Mouse (Mus musculus) bone marrow macrophage, adult 2 months (primary cell): Measurements from ENCODE around the gene Msi2. TPM values are rescaled to one million over a fixed set of nuclear protein-coding genes. Genes with fewer than 3 reads are reported as not detected.

Experiments
- H3K27ac ChIP-seq: 2 replicates; pipeline ENCODE4 v1.5.1; 2012; ENCODE audit warnings: low read depth, low read length; ENCODE audit not compliant: insufficient read depth
- H3K4me1 ChIP-seq: 2 replicates; pipeline ENCODE4 v1.6.1; 2012; ENCODE audit warnings: low read length; ENCODE audit not compliant: control insufficient read depth, insufficient read depth
- H3K4me3 ChIP-seq: 2 replicates; pipeline ENCODE4 v1.5.1; 2012; ENCODE audit warnings: mild to moderate bottlenecking, low read length, moderate library complexity; ENCODE audit not compliant: insufficient read depth
- CTCF ChIP-seq: IDR thresholded peaks from 2 replicates; pipeline ENCODE4 v1.5.1; 2012; ENCODE audit warnings: low read depth, mild to moderate bottlenecking, low read length, moderate library complexity
- POLR2A ChIP-seq: IDR thresholded peaks from 2 replicates; pipeline ENCODE4 v1.6.1; 2012; ENCODE audit warnings: mild to moderate bottlenecking, low read depth, low read length, borderline replicate concordance
- polyA plus RNA-seq: library from polyadenylated mRNA; stranded (reverse); fragments of >200 nt; gene quantifications from 2 replicates; pipeline ENCODE4 v1.2.4, GENCODE M21; 2012; ENCODE audit not compliant: missing spikeins, insufficient read depth, insufficient read length

The Msi2 gene
- polyA plus RNA-seq, 1 experiment, result 9.8 TPM

DNA sequence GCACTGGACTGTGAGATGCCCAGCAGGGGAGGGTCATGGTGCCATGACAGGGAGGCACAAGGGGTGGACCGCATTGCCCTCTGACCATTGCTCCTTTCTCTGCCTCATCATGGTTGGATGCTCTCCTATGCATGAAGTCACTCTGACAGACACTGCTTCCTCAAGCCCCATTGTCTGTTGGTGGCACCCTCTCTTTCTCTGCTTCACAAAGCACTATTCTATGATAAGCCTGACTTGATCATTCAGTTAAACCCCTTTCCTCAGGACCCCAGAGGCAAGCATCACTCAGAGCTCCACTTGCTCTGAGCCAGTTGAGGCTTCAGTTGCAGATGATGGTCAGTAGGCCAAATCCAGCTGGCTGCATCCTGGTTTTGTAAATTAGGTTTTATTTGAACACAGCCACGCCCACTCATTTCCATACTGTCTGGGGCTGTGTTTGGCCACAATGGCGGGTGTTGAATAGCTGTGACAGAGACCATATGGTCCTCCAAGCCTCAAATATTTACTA, 311.9 kb downstream of the Msi2 start:
- Histone ChIP-seq H3K4me3 (no peak overlapping the region), H3K27ac (no peak overlapping the region), H3K4me1 (no peaks in the 10 kb centered on the region)
- TF ChIP-seq POLR2A (no peak), CTCF (no peak)

DNA sequence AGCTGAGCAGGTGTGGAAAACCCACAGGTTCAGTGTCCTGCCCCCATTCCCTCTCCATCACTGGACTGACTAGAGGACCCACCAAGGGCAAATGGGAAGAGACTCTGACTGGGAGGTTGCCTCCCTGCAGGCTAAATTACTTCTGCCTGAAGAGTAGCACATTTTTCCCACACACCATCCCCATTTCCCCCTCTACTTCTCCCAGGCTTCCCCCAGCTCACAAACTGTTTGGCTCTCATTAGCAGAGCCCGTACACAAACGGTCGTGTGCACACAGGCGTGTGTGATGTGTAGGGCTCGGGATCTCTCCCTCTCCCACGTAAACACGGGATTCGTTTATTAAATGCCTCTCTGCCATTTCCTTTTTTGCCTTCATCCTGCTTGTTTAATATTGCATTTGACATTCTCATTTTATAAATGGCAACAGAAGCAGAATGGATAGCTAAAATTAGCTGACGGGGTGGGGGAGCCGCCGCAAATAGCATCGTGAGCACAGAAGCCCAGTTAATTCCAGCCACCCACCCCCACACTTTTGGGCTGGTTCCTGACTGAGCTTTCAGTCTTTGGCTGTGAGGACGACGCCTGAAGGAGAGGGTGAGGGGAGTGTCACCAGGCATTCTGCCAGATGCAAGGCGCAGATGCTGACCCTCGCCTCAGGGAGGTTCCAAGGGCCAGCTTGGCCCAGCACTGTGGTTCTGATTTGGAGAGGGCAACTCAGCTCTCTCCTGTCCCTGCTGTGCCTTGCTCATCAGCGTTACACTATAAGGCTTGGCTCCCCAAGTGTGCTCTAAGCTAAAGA, 313.3 kb downstream of the Msi2 start:
- H3K27ac ChIP-seq, result no peak overlapping the region
- no peaks in the 10 kb centered on the region; the same call in 1 of the 2 replicates for H3K4me1 ChIP-seq
- no peak for TF ChIP-seq POLR2A
- no peak for TF ChIP-seq CTCF
- no peak overlapping the region for H3K4me3 ChIP-seq

DNA sequence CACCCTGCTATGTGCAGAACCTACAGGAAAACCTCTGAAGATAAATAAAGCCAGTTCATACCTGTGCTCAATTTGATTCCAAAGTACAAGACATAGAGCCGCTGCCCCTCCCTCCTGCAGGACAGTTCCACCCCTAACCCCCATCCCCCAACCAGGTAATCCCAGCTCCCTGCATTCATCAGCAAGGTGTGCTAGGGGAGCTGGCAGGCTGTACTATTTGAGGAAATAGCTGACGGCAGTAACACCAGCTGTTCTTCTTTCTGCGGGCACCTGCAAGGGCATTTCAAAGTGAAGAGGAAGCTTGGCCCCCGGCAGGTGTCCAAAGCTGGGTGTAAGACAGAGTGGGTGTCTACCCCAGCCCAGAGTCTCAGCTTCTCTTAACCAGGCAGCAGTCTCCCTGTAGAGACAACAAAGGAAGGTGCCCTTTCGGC, 314.1 kb downstream of the Msi2 start:
- Histone ChIP-seq H3K4me3 (no peak overlapping the region), H3K4me1 (no peaks in the 10 kb centered on the region; the same call in 1 of the 2 replicates), H3K27ac (no peak overlapping the region)
- TF ChIP-seq POLR2A (no peak), CTCF (no peak)

DNA sequence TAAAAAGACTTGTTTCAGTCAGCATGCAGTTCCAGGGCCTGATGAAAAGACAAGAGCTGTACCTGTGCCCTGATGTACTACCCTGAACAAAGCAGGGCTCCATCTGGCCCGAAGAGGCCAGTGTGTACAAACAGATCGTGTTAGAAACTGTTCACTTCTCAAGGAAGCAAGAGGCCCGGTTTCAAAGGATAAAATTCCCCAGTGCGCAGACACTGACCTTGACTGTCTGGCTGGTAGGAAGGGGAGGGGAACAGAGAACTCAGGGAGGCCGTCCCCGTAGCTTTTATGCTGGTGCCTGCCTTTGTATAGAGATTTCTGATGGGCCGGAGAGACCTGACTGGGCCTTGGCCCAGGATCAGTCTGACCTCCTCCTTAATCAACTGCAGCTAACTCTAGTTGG, 316.0 kb downstream of the Msi2 start:
- Histone ChIP-seq H3K4me3 (no peak overlapping the region), H3K4me1 (no peaks in the 10 kb centered on the region; the same call in 1 of the 2 replicates), H3K27ac (no peak overlapping the region)
- TF ChIP-seq POLR2A, result no peak
- no peak for TF ChIP-seq CTCF

DNA sequence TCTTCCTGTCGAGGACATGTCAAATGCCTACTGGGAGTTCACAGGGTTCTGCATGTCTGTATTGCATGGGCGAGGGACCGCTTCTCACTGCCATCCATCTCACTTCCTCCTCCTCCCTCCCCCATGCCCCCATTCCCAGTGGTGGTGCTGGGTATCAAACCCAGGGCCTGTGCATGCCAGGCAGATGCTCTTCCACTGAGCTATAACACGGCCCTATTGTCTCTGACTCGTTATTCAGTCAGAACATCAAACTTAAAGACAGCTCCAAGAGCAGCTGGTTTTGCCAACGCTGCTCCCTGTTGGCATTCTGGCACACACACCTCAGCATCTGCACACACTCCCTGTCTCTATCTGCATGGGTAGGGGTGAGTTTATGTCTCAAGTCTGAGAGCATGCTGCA, 317.0 kb downstream of the Msi2 start:
- no peaks in the 10 kb centered on the region; the same call in 1 of the 2 replicates for H3K4me1 ChIP-seq

DNA sequence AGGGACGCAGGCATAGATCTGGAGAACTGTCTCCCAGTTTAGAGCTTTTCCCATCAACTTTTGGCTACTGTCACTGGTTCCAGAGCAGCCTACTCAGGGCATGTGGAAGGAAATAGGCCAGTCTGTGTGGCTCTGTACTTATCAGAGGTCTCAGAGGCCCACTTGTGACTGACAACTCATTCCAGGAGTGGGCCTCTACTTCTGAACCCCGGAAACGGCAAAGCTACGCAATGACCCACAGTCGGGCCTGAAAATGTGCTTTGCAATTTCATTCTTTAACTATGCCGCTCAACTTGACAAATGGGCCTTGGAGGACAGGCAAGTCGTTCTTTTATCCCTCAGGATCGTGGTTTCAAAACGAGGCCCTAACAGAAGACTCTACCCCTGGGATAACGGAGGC, 317.4 kb downstream of the Msi2 start:
- Histone ChIP-seq H3K27ac (no peak overlapping the region), H3K4me3 (no peak overlapping the region), H3K4me1 (no peaks in the 10 kb centered on the region; the same call in 1 of the 2 replicates)
- TF ChIP-seq CTCF (no peak), POLR2A (no peak)

More for the DNA sequence above, 317.0 kb downstream of the Msi2 start:
- Histone ChIP-seq H3K4me3 (no peak overlapping the region), H3K27ac (no peak overlapping the region)
- TF ChIP-seq POLR2A (no peak), CTCF (no peak)

DNA sequence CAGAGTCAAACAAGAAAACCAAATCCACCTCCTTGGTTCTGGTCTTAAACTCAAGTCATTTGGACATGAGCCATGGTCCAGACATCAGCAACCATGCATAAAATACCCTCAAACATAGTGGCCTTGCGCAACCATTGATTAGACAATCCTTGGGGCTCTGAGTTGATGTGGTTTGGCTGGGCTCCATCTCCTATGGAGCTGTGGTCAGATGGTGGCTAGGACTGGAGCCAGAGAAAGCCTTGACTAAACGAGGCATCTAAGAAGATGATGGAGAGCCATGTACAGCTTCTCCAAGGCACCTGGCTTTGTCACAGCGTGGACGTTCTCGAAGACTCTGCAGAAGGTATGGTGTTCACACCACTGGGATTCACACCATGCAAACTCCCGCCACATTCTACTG, 318.1 kb downstream of the Msi2 start:
- Histone ChIP-seq H3K4me1 (no peaks in the 10 kb centered on the region; the same call in 1 of the 2 replicates), H3K4me3 (no peak overlapping the region), H3K27ac (no peak overlapping the region)
- TF ChIP-seq CTCF, result no peak
- TF ChIP-seq POLR2A, result no peak

DNA sequence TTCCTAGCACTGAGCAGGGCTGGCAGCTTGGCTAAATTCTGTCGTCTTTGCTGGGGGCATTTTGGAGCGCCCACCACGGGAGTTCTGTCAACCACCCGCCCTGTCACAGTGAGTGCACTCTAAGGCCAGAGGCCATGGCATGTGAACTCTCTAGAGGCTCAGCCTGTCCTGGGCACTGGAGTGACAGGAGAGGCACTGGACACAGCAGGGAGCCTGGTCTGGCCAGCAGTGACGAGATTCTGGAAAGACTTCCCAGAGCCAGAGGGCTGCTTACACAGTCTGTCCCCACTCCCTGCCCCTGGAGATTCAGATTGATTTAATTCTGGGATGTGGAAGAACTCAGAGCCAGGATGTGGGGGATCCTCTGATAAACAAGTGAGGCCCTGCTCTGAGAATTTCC, 318.9 kb downstream of the Msi2 start:
- no peak overlapping the region for H3K4me3 ChIP-seq
- no peak overlapping the region for H3K27ac ChIP-seq
- H3K4me1 ChIP-seq, result no peaks in the 10 kb centered on the region; the same call in 1 of the 2 replicates
- no peak for TF ChIP-seq CTCF
- TF ChIP-seq POLR2A, result no peak

DNA sequence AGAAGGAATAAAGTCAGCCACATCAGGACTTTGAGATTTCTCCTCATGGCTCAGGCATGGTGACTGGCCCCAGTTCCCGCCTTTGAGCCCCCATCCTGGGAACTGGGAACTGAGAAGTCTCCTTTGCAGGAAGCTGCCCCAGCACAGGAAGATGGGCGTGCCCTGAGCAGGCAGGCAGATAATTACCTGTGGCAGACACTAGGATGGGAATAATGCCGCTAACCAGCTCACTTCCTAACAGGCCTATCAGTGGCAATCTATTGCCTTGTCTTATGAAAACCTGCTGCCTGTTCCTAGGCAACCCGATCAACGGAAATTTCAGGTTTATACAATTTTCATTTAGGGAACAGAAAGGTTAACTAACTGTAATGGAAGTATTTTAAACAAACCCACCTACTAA, 319.3 kb downstream of the Msi2 start:
- TF ChIP-seq POLR2A, result no peak
- no peak for TF ChIP-seq CTCF
- Histone ChIP-seq H3K4me3 (no peak overlapping the region), H3K4me1 (no peaks in the 10 kb centered on the region; the same call in 1 of the 2 replicates), H3K27ac (no peak overlapping the region)
